Mouse (Mus musculus) spleen, adult 12 weeks (tissue): Measurements from ENCODE around the gene Moxd1.
"Not testable (repeated sequence)": the region's sequence is repeated elsewhere in the genome, so short reads cannot be mapped to it uniquely, and the experiment has no call there.

ENCODE experiments used
- DNase-seq: peaks from one replicate; pipeline ENCODE4 v3.0.0; 2022; ENCODE audit warnings: low spot score

The Moxd1 gene

DNA sequence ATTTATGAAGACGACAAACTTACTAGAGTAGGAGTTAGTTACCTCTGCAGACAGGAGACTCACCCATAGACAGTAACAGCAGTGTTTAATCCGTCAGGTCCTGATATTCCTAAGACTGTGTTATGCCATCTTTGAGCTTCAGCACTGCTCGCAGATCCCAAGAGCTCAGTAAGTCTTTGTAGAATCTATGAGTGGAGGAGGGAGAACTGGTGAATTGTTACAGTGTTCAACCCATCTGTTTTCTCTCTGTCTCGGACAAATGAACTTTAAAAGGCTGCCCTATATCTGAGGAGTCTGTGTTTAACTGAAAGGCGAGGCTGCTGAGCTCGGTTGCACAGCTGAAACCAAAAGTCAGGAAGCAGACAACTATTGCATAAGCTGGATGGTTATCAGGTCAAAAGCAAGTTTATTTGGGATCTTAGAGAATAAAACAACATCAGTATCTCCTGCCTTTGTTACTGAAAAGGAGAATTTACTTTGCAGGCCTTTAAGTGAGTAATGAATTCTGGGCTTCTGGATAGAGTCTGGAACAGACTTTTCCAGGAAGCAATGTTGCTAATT lies 47.8 kb downstream of the Moxd1 start:
- DNase-seq, result no peak

- DNase-seq, result no peak
These were observed 52.9 kb downstream of the Moxd1 start for GRCm38 (mm10) chr10:24276211-24276610.

DNA sequence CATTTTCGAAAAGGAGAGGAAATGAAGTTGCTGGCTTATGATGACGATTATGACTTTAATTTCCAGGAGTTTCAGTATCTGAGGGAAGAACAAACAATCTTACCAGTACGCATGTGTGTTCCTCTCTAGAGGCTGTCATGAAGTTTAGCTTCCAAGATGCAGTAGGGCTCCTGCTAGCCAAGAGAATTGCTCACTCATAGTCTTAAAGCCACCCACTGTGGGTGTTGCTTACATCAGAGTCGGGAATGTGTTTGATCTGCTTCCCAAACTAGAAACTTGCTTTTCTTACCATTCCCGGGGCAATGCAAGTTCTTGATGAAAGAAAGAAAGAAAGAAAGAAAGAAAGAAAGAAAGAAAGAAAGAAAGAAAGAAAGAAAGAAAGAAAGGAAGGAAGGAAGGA lies 59.3 kb downstream of the Moxd1 start:
- DNase-seq, result no peak

DNA sequence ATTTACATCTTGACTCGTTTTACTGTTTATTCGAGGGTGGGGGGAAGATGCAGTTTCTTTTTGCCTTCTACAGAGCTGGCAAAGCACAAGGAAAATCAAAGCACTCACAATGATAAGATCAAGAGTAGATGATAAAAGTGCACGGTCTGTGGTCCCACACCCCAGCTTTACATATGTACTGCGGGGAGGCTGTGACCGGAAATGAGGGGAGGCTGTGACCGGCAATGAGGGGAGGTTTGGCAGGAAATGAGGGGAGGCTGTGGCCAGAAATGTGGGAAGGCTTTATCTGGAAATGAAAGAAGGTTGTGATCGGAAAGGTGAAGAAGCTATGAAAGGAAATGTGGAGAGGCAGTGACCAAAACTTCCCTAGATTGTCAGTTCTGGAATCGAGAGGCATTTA lies 68.3 kb downstream of the Moxd1 start:
- DNase-seq, result no peak

GRCm38 (mm10) chr10:24292671-24293070 lies 69.4 kb downstream of the Moxd1 start:
- DNase-seq, result no peak

GRCm38 (mm10) chr10:24296608-24297007 lies 73.3 kb downstream of the Moxd1 start:
- DNase-seq, result no peak

GRCm38 (mm10) chr10:24297792-24298191 lies 74.5 kb downstream of the Moxd1 start:
- DNase-seq, result no peak

GRCm38 (mm10) chr10:24298260-24299244 lies 75.2 kb downstream of the Moxd1 start:
- DNase-seq, result peak; percentile 8

- DNase-seq, result no peak
These were observed 88.9 kb downstream of the Moxd1 start for GRCm38 (mm10) chr10:24312191-24312611.

DNA sequence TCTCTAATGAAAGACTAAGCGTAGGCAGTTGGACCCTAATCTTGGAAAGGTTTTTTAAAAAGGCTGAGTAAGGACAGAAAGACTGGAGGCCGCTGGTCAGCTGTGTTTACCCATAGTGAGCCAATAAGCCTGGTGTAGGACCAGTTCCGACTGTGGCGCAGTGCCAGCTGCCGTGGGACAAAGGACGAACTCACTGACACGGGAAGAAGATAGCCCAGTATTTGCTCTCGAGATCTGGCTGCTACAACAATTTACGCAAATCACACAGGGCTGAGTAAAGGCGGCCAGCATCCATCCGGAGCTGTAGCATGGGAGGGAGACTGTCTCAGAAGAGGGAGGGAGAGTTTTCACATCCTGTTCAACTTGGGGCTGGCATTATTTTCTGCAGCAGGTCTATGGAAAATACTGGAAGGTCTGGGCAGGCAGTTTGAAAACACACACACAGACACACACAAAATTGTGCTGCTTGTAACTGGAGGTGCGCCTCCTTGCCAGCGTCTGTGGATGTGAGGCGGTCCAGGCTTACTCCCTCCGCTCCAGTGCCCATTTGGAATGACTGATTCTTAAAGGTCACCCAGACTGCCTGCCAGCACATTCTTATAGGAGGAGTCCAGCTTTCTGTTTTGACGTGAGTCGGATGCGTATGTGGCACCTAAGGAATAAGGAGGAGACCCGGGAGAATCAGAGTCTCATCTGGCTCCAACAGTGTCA lies 94.0 kb downstream of the Moxd1 start:
- no peak for DNase-seq

DNA sequence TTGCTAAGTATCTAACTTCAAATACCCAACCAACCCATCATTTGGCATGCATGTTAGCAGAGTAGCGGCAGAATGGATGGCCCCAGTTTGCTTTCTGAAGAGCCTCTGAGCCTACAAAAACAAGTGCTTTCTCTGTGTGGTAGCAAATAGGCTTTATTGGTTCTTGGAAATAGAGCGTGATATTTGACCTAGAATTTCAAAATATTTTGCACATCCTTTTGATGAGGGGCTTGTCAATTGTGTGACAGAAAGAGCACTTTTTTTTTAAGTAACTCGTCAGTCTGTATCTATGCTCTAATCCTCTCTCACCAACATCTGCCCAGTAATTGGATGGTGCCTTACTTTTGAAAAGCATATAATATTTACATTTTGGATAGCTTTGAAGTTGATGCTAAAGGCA lies 97.0 kb downstream of the Moxd1 start:
- DNase-seq, result no peak

- no peak for DNase-seq
These were observed 99.7 kb downstream of the Moxd1 start for GRCm38 (mm10) chr10:24323066-24323465.

- not testable (repeated sequence) for DNase-seq
These were observed 103.9 kb downstream of the Moxd1 start for GRCm38 (mm10) chr10:24327265-24327664.

DNA sequence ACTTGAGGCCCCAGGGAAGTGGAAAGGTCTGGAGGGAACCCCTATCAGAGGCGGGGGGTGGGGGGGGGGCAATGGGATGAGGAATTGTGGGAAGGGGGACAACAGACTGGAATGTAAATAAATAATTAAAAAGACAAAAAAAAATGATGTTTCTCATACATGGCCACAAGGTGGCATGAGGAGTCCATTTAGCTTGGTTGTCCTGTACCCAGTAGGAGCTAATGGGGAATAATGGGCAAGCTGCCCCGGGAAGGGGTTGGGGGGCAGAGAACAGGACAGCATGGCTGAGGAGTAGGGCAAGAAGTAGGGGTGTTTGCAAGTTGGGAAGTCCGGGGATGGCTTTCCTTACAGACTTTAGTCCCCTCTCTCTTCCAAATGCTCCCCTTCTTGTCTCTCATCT lies 109.5 kb downstream of the Moxd1 start:
- no peak for DNase-seq

- DNase-seq, result no peak
These were observed 116.4 kb downstream of the Moxd1 start for GRCm38 (mm10) chr10:24339593-24340143.

- DNase-seq, result no peak
These were observed 117.4 kb downstream of the Moxd1 start for GRCm38 (mm10) chr10:24340551-24341213.

GRCm38 (mm10) chr10:24341214-24341589 lies 117.9 kb downstream of the Moxd1 start:
- DNase-seq, result no peak

- no peak for DNase-seq
These were observed 119.8 kb downstream of the Moxd1 start for GRCm38 (mm10) chr10:24343068-24343467.
